Mouse (Mus musculus) neural tube, embryonic 10.5 days (tissue): ENCODE results near the gene Golph3.

Experiments
- DNase-seq: peaks from one replicate; pipeline ENCODE4 v3.0.0-alpha.2; 2017; ENCODE audit warnings: low spot score; ENCODE audit errors: extremely low spot score

Gene Golph3

GRCm38 (mm10) chr15:12318451-12318850, 2.8 kb upstream of the Golph3 start:
- DNase-seq: no peak

GRCm38 (mm10) chr15:12319889-12320288, 1.4 kb upstream of the Golph3 start:
- DNase-seq: no peak

GRCm38 (mm10) chr15:12320441-12321090, 684 bp upstream of the Golph3 start:
- no peak for DNase-seq

GRCm38 (mm10) chr15:12321788-12322621, 755 bp downstream of the Golph3 start, which contains the start of gene 1810049J17Rik:
1810049J17Rik (minus strand) TSS chr15:12321899.
- peak; percentile 84 for DNase-seq

GRCm38 (mm10) chr15:12322676-12323402, 1.6 kb downstream of the Golph3 start:
- DNase-seq: no peak

GRCm38 (mm10) chr15:12324326-12324725, 3.1 kb downstream of the Golph3 start:
- DNase-seq: no peak

- DNase-seq: no peak
Observed at GRCm38 (mm10) chr15:12330389-12330788, 9.1 kb downstream of the Golph3 start.

GRCm38 (mm10) chr15:12330892-12331291, 9.6 kb downstream of the Golph3 start:
- no peak for DNase-seq

- no peak for DNase-seq
Observed at GRCm38 (mm10) chr15:12331300-12331699, 10.1 kb downstream of the Golph3 start.

GRCm38 (mm10) chr15:12334381-12334780, 13.1 kb downstream of the Golph3 start:
- DNase-seq: no peak

- DNase-seq: no peak
Observed at GRCm38 (mm10) chr15:12337030-12337778, 16.0 kb downstream of the Golph3 start.

GRCm38 (mm10) chr15:12337779-12338137, 16.5 kb downstream of the Golph3 start:
- no peak for DNase-seq

GRCm38 (mm10) chr15:12340536-12341400, 19.5 kb downstream of the Golph3 start:
- DNase-seq: no peak

GRCm38 (mm10) chr15:12341401-12341758, 20.1 kb downstream of the Golph3 start:
- DNase-seq: no peak

- DNase-seq: no peak
Observed at GRCm38 (mm10) chr15:12346916-12347315, 25.7 kb downstream of the Golph3 start.

- no peak for DNase-seq
Observed at GRCm38 (mm10) chr15:12348950-12349349, 27.7 kb downstream of the Golph3 start.

GRCm38 (mm10) chr15:12349840-12350239, 28.6 kb downstream of the Golph3 start:
- DNase-seq: no peak

- DNase-seq: no peak
Observed at GRCm38 (mm10) chr15:12351470-12351869, 30.2 kb downstream of the Golph3 start.

- no peak for DNase-seq
Observed at GRCm38 (mm10) chr15:12354281-12354810, 33.1 kb downstream of the Golph3 start.

- DNase-seq: no peak
Observed at GRCm38 (mm10) chr15:12355261-12355660, 34.0 kb downstream of the Golph3 start.
